Mouse (Mus musculus): ENCODE data around the gene Gramd4. TPM values are rescaled to one million over a fixed set of nuclear protein-coding genes. Genes with fewer than 3 reads are reported as not detected.
A peak's percentile ranks its signal among the peaks of the same experiment; 100 is the strongest.

The Gramd4 gene
- 10.5 and 25.1 TPM in 2 replicates for polyA plus RNA-seq (2012; rRNA removed)

- Histone ChIP-seq H3K4me1 (ENCODE audit: control insufficient read depth, insufficient read depth, insufficient read length, low read length) (peaks cover 38% of the 10 kb centered on the region), H3K27ac (ENCODE audit: insufficient read depth, low read depth, low read length) (0 out of 2 replicates have a peak within 1 kb of the TSS, but pooled peaks have one; percentile 3), H3K4me3 (ENCODE audit: low read depth, low read length) (peak within 1 kb of the TSS; percentile 78), H3K27me3 (ENCODE audit: control insufficient read depth, insufficient read depth, low read length) (no peaks in the 10 kb centered on the region), H3K36me3 (ENCODE audit: control insufficient read depth, insufficient read depth, low read length) (no peaks in the 10 kb centered on the region)
- WGBS, result 27% methylated on average over 6 of the region's 6 CpGs
- TF ChIP-seq POLR2A (IDR thresholded peaks at IDR 0.05; ENCODE audit: low read depth, low read length), result no peak
- no peak for TF ChIP-seq CTCF (IDR thresholded peaks at IDR 0.05; ENCODE audit: extremely low read depth, insufficient read length, insufficient replicate concordance, low read depth, low read length)
These were observed at the start of gene Gramd4 for GRCm38 (mm10) chr15:86057413-86057812. Gramd4 (plus strand) TSS chr15:86057695.

- Histone ChIP-seq H3K36me3 (ENCODE audit: control insufficient read depth, insufficient read depth, low read length) (no peaks in the 10 kb centered on the region), H3K27ac (ENCODE audit: insufficient read depth, low read depth, low read length) (no peak overlapping the region), H3K4me1 (ENCODE audit: control insufficient read depth, insufficient read depth, insufficient read length, low read length) (peaks cover 6% of the 10 kb centered on the region; the same call in 1 of the 2 replicates), H3K4me3 (ENCODE audit: low read depth, low read length) (no peak overlapping the region), H3K27me3 (ENCODE audit: control insufficient read depth, insufficient read depth, low read length) (no peaks in the 10 kb centered on the region)
- TF ChIP-seq POLR2A (IDR thresholded peaks at IDR 0.05; ENCODE audit: low read depth, low read length), result no peak
- WGBS, result 88% methylated on average over 2 of the region's 2 CpGs
These were observed 44.4 kb upstream of the Gramd4 start for GRCm38 (mm10) chr15:86013130-86013529.

GRCm38 (mm10) chr15:86013656-86014055, 43.8 kb upstream of the Gramd4 start:
- Histone ChIP-seq H3K4me1 (ENCODE audit: control insufficient read depth, insufficient read depth, insufficient read length, low read length) (peaks cover 6% of the 10 kb centered on the region; the same call in 1 of the 2 replicates), H3K27ac (ENCODE audit: insufficient read depth, low read depth, low read length) (no peak overlapping the region), H3K36me3 (ENCODE audit: control insufficient read depth, insufficient read depth, low read length) (no peaks in the 10 kb centered on the region), H3K4me3 (ENCODE audit: low read depth, low read length) (no peak overlapping the region), H3K27me3 (ENCODE audit: control insufficient read depth, insufficient read depth, low read length) (no peaks in the 10 kb centered on the region)
- WGBS, result 66% methylated on average over 10 of the region's 10 CpGs
- no peak for TF ChIP-seq CTCF (IDR thresholded peaks at IDR 0.05; ENCODE audit: extremely low read depth, insufficient read length, insufficient replicate concordance, low read depth, low read length)
- TF ChIP-seq POLR2A (IDR thresholded peaks at IDR 0.05; ENCODE audit: low read depth, low read length), result no peak

GRCm38 (mm10) chr15:86015026-86015425, 42.5 kb upstream of the Gramd4 start:
- TF ChIP-seq POLR2A (IDR thresholded peaks at IDR 0.05; ENCODE audit: low read depth, low read length), result no peak
- no peak for TF ChIP-seq CTCF (IDR thresholded peaks at IDR 0.05; ENCODE audit: extremely low read depth, insufficient read length, insufficient replicate concordance, low read depth, low read length)
- Histone ChIP-seq H3K4me1 (ENCODE audit: control insufficient read depth, insufficient read depth, insufficient read length, low read length) (peaks cover 6% of the 10 kb centered on the region; the same call in 1 of the 2 replicates), H3K4me3 (ENCODE audit: low read depth, low read length) (no peak overlapping the region), H3K27ac (ENCODE audit: insufficient read depth, low read depth, low read length) (no peak overlapping the region), H3K36me3 (ENCODE audit: control insufficient read depth, insufficient read depth, low read length) (no peaks in the 10 kb centered on the region), H3K27me3 (ENCODE audit: control insufficient read depth, insufficient read depth, low read length) (no peaks in the 10 kb centered on the region)
- 74% methylated on average over 7 of the region's 7 CpGs for WGBS

GRCm38 (mm10) chr15:86015860-86016541, 41.5 kb upstream of the Gramd4 start:
- 32% methylated on average over 13 of the region's 13 CpGs for WGBS
- H3K4me1 ChIP-seq (ENCODE audit: control insufficient read depth, insufficient read depth, insufficient read length, low read length), result peaks cover 6% of the 10 kb centered on the region; the same call in 1 of the 2 replicates
- TF ChIP-seq POLR2A (IDR thresholded peaks at IDR 0.05; ENCODE audit: low read depth, low read length), result no peak
- TF ChIP-seq CTCF (IDR thresholded peaks at IDR 0.05; ENCODE audit: extremely low read depth, insufficient read length, insufficient replicate concordance, low read depth, low read length), result no peak
- H3K36me3 ChIP-seq (ENCODE audit: control insufficient read depth, insufficient read depth, low read length), result no peaks in the 10 kb centered on the region
- H3K27me3 ChIP-seq (ENCODE audit: control insufficient read depth, insufficient read depth, low read length), result no peaks in the 10 kb centered on the region
- H3K27ac ChIP-seq (ENCODE audit: insufficient read depth, low read depth, low read length), result no peak overlapping the region
- H3K4me3 ChIP-seq (ENCODE audit: low read depth, low read length), result no peak overlapping the region

GRCm38 (mm10) chr15:86017336-86017735, 40.2 kb upstream of the Gramd4 start:
- TF ChIP-seq CTCF (IDR thresholded peaks at IDR 0.05; ENCODE audit: extremely low read depth, insufficient read length, insufficient replicate concordance, low read depth, low read length), result no peak
- TF ChIP-seq POLR2A (IDR thresholded peaks at IDR 0.05; ENCODE audit: low read depth, low read length), result no peak
- Histone ChIP-seq H3K4me1 (ENCODE audit: control insufficient read depth, insufficient read depth, insufficient read length, low read length) (peaks cover 6% of the 10 kb centered on the region; the same call in 1 of the 2 replicates), H3K4me3 (ENCODE audit: low read depth, low read length) (no peak overlapping the region), H3K27ac (ENCODE audit: insufficient read depth, low read depth, low read length) (no peak overlapping the region), H3K27me3 (ENCODE audit: control insufficient read depth, insufficient read depth, low read length) (no peaks in the 10 kb centered on the region), H3K36me3 (ENCODE audit: control insufficient read depth, insufficient read depth, low read length) (no peaks in the 10 kb centered on the region)
- WGBS, result 89% methylated on average over 6 of the region's 6 CpGs

GRCm38 (mm10) chr15:86018753-86019512, 38.6 kb upstream of the Gramd4 start:
- Histone ChIP-seq H3K27me3 (ENCODE audit: control insufficient read depth, insufficient read depth, low read length) (no peaks in the 10 kb centered on the region), H3K36me3 (ENCODE audit: control insufficient read depth, insufficient read depth, low read length) (no peaks in the 10 kb centered on the region), H3K4me3 (ENCODE audit: low read depth, low read length) (no peak overlapping the region), H3K4me1 (ENCODE audit: control insufficient read depth, insufficient read depth, insufficient read length, low read length) (peaks cover 6% of the 10 kb centered on the region; the same call in 1 of the 2 replicates), H3K27ac (ENCODE audit: insufficient read depth, low read depth, low read length) (no peak overlapping the region)
- TF ChIP-seq POLR2A (IDR thresholded peaks at IDR 0.05; ENCODE audit: low read depth, low read length) (no peak), CTCF (IDR thresholded peaks at IDR 0.05; ENCODE audit: extremely low read depth, insufficient read length, insufficient replicate concordance, low read depth, low read length) (peak; percentile 17; the same call in 1 of the 2 replicates)
- WGBS, result 93% methylated on average over 5 of the region's 5 CpGs

All from small intestine, adult 2 months (tissue).